Mouse (Mus musculus): ENCODE measurements around the gene Ankrd33b. TPM values are rescaled to one million over a fixed set of nuclear protein-coding genes. Genes with fewer than 3 reads are reported as not detected.

The Ankrd33b gene
- total RNA-seq, 1 experiment from 2014 or later = 9.1 TPM

DNA sequence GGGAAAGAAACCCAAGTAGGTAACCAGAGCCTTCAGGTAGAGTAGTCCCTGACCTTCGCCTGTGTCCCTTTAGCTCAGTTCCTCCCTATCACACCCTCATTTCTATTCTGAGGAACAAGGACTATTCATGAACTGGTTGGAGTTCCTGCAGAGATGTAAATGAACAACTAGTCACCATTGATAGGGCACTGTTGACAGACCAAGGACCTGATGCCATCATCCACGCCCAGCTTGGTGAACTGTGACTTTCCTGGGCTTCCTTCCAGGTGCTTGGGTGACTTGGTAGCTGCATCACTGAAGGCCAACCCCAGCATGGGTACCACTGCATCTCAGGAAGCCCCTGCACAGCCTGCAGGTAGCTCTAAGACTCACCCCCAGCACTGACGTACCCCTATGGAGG lies 85.2 kb downstream of the Ankrd33b start:
- no peak for ATAC-seq (replicated peaks; ENCODE audit: insufficient number of reproducible peaks, low FRiP score, low TSS enrichment, poor library complexity, severe bottlenecking)

DNA sequence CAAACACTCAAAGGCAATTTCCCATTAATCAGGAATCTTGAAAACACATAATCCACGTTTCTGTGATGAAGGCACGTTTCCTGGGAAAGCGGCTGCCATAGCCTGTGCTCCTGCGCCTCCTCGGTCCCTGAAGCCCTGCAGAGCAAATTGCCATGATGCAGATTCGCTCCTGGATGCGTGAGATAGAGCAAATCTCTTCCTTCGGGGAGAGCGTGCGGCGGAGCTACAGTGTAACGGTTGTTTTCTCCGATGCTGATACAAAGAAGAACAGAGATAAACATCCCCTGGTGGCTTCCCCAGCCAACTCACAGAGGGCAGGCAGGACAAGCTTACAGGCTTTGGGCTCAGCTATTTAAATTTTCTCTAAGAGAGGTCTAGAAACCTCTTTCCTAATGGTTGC lies 85.7 kb downstream of the Ankrd33b start:
- ATAC-seq (replicated peaks; ENCODE audit: insufficient number of reproducible peaks, low FRiP score, low TSS enrichment, poor library complexity, severe bottlenecking) = no peak

DNA sequence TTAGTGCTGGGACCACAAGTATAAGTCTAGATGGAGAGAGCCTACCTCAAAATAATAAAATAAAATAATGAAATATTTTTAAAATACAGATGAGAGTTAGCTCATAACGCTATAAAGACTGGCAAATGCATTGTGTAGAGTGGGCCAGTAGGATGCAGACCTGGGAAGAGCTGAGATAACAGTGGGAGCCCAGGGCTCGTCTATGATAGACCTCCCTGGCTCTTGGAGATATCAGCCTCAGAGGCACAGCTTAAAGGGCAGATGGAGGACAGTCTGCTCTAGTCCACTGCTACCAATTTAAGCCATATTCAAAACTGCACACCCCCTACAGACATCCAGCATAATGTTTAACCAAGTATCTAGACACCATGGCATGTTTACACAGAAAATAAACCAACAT lies 86.8 kb downstream of the Ankrd33b start:
- ATAC-seq (replicated peaks; ENCODE audit: insufficient number of reproducible peaks, low FRiP score, low TSS enrichment, poor library complexity, severe bottlenecking) = no peak

DNA sequence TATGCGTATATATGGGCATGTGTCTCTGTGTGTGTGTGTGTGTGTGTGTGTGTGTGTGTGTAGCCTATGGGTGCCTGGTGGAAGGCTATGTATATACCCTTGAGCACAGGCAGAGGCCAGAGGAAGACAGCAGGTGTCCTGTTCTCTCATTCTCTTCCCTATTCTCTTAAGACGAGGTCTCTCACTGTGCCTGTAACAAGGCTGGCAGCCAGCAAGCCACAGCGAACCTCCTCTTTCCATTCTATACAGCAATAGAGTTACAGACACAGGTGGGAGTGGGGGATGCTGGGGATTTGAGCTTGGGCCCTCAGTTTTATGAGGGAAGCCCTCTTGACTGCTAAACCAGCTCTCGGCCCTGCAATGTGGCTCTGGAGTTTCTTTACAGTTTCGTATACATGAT lies 87.5 kb downstream of the Ankrd33b start:
- no peak for ATAC-seq (replicated peaks; ENCODE audit: insufficient number of reproducible peaks, low FRiP score, low TSS enrichment, poor library complexity, severe bottlenecking)

DNA sequence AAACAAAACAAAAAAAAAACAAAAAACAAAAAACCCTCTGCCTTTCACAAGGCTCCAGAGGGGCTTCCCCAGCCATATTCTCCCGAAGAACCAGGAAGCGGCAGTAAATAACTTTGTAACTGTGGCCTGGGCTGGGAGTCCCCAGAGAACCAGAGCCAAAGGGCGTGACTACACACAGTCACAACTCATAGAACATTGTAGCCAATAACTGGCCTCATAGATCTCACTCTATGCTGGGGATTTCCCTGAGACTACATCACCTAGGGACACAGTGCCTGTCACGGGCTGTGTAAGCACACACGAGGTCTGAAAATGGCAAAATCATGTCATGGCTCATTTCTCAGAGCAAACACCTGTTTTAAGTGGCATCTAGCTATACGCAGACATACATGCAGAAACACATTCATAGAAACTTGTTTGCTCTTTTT lies 87.9 kb downstream of the Ankrd33b start:
- ATAC-seq (replicated peaks; ENCODE audit: insufficient number of reproducible peaks, low FRiP score, low TSS enrichment, poor library complexity, severe bottlenecking) = peak; percentile 38; the same call in 1 of the 2 replicates

DNA sequence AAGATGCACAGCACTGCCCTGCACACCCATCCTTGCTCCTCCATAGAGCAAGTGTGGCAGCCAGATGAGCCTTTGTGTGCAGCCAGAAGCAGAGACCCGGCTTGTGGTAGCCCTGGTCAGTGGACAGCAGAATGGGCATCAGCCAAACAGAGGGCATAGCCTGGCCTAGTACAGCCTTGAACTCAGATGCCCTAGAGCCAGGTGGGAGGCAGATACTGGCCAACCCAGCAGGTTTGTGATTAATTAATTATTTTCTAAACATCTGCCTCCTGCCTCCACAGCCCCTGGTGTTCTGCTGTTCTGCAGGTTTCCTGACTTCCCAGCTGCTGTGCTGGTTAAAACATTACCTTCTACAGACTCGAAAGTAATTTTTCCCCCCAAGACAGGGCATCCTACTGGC lies 88.4 kb downstream of the Ankrd33b start:
- no peak; the same call in 1 of the 2 replicates for ATAC-seq (replicated peaks; ENCODE audit: insufficient number of reproducible peaks, low FRiP score, low TSS enrichment, poor library complexity, severe bottlenecking)

DNA sequence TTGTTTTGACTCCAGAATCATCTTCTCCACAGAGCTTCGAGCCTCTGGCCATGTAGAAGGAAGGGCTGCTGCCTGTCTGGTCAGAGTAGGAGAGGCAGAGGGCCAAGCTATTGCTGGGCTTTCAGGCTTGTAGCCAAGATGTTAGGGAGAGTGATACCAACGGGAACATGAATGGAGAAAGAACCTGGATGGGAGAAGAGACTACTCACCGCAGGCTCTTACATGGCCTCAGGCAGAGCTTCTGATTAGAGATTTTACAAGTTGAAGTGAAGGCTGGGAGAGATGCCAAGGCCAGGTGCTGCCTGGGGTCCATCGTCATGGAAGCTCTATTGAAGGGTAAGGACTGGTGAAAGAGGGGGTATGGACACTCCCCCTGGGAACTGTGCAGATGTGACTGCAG lies 89.4 kb downstream of the Ankrd33b start:
- no peak for ATAC-seq (replicated peaks; ENCODE audit: insufficient number of reproducible peaks, low FRiP score, low TSS enrichment, poor library complexity, severe bottlenecking)

DNA sequence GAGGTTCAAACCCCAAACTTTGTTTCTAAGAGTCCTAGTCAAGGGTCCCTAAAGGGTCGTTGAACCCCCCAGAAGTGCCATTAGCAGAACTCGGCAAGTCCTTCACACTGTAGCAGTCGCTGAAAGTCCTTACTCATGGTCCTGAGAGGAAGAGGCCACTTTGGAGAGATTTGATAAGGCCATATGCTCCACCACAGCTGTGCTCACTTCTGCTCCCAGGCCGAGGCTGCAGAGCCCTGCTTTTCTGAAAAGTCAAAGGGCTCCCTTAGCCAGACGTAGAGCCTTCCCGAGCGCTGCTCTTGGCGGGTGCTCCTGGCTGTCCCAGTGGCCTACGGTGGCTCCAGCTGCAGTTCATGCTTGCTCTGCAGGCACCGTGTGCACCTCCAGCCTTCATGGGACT lies 94.0 kb downstream of the Ankrd33b start:
- ATAC-seq (replicated peaks; ENCODE audit: insufficient number of reproducible peaks, low FRiP score, low TSS enrichment, poor library complexity, severe bottlenecking) = no peak

DNA sequence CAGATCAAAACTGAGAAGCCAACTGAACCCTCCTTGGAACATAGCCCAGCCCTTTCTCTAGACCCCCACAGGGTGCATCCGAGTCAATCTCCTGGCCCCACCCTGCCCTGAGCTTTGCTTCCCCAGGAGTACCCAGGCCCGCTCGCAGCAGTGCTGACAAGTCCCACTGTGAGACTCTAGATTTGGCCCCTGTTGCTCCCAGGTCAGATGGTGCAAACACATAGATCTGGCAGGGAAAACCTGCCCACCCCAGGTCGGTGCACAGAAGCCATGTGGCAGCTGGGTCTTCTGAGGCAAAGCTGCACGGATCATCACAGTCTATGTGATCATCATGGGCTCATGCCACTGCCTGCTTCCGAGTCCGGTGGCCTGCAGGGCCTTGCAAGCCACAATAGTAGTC lies 94.8 kb downstream of the Ankrd33b start:
- no peak for ATAC-seq (replicated peaks; ENCODE audit: insufficient number of reproducible peaks, low FRiP score, low TSS enrichment, poor library complexity, severe bottlenecking)

DNA sequence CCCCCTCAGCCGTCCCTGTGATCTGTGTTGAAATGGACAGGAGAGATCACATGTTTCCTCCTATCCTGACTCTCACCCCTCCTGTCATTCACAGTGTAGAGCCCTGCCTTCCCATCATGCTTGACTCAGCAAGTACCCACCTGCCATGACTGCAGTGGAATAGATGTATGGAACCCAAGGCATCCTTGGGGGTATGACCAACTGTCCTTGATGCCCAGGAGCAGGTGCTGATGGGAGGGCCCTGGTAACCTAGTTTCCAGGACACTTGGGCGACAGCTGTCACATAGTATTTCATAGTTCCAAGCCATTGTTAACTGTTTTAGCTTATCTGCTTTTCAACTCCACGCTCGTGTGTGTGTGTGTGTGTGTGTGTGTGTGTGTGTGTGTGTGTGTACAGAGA lies 98.0 kb downstream of the Ankrd33b start:
- no peak for ATAC-seq (replicated peaks; ENCODE audit: insufficient number of reproducible peaks, low FRiP score, low TSS enrichment, poor library complexity, severe bottlenecking)

DNA sequence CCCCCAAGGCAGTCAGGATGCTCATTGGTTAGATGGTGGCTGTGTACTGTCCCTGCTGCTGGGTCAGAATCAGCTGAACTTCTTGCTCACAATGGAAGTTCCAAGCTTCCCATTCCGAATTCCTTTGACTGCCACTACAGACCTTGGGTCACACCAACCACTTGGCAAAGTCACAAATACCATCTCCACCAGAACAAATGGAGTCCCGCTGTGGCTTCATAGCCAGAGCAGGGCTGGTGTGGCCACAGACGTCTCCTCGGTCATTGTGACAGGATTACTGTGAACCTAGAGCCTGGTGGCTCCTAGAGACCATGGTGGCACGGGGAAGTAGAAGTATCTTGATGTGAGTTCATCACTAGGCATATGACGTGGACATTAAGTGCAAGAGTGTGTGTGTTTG lies 99.4 kb downstream of the Ankrd33b start:
- ATAC-seq (replicated peaks; ENCODE audit: insufficient number of reproducible peaks, low FRiP score, low TSS enrichment, poor library complexity, severe bottlenecking) = no peak

DNA sequence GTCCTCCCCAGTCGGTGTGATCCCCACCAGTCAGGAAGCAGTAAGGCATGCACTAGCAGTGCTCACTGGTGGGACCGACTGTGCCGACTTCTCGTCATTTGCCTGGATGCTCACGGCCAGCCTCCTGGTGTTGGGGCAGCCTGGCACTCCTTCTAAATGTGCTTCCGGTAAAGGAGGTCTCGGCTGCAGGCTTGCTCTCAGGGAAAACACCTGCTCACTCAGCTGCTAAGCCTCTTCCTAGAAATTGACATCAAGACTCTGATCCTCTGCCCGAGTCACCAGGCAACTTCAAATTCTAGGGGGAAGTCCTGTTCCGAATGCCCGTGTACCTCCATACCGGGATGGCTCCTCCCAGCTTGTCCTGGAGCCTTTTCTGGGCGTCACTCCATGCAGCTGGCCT lies 101.7 kb downstream of the Ankrd33b start:
- no peak for ATAC-seq (replicated peaks; ENCODE audit: insufficient number of reproducible peaks, low FRiP score, low TSS enrichment, poor library complexity, severe bottlenecking)

DNA sequence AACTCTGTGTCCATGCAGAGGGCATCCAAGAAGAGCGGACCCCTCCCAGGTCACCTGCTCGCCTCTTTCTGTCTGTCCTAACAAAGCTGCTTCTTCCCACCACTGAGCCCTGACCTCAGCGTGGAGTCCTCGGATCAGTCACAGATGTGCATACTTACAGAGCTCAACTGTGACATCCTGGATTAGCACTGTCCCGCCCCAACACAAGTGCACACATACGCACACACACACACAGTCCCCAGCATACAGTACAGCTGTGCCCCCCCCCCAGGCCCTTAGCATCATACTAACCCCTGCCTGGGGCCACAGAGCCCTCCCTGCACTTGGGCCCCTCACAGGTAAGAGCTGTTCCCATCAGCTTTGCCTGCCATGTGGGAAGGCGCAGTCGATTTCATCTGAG lies 102.1 kb downstream of the Ankrd33b start:
- no peak for ATAC-seq (replicated peaks; ENCODE audit: insufficient number of reproducible peaks, low FRiP score, low TSS enrichment, poor library complexity, severe bottlenecking)

DNA sequence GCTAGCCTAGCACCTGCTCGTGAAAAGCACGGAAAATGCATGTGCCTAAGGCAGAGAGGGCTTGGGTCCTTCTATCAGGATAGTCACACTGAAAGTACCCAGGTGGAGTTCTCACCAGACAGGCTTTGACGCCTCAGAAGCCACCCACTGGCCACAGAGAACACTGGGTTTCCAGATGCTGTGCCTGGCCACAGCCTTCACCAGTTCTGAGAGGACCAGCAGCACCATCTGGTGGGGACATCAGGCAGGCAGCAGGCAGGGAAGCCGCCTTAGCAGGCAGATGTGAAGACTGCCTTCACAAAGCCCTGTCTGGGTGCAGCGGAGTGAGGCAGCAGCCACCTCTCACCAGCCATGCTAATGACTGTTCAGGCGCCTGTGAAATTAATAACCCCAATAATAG lies 102.7 kb downstream of the Ankrd33b start:
- no peak; the same call in 1 of the 2 replicates for ATAC-seq (replicated peaks; ENCODE audit: insufficient number of reproducible peaks, low FRiP score, low TSS enrichment, poor library complexity, severe bottlenecking)

DNA sequence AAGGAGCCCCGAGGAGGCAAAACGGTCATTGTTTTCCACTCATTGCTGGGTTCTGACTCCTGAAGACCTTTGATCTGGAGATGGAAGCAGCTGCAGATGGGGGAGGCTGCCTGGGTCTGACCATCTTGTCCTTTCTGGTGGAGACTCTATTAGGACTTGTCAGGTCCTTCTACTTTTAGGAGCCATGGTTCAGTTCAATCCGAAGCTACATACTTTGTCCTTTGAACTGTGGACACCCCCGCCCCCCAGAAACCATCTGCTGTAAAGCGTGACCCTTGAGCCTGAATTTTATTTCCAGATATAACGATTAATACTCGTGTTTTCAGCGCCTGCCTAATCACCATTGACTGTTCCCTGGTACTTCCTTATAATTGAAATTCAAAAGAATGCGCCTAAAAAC lies 105.2 kb downstream of the Ankrd33b start:
- ATAC-seq (replicated peaks; ENCODE audit: insufficient number of reproducible peaks, low FRiP score, low TSS enrichment, poor library complexity, severe bottlenecking) = no peak

DNA sequence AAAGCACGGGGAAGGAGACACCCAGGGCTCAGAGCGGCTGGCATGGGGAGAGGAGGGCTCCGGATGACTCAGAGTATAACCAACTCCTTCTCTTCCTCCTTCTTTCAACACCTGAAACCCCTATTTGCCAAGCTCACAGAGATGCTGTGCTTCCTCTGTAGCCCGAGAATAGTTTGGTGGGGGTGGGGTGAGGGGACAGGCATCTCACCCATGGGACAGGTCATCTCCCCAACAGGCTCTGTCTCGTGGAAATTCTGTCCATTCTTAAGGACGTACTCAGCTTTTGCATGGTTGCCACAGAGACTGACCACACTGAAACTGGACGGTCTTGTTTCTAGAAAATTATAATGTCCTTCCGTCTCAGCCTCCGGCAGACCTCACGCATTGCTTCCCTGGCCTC lies 106.4 kb downstream of the Ankrd33b start:
- no peak for ATAC-seq (replicated peaks; ENCODE audit: insufficient number of reproducible peaks, low FRiP score, low TSS enrichment, poor library complexity, severe bottlenecking)

DNA sequence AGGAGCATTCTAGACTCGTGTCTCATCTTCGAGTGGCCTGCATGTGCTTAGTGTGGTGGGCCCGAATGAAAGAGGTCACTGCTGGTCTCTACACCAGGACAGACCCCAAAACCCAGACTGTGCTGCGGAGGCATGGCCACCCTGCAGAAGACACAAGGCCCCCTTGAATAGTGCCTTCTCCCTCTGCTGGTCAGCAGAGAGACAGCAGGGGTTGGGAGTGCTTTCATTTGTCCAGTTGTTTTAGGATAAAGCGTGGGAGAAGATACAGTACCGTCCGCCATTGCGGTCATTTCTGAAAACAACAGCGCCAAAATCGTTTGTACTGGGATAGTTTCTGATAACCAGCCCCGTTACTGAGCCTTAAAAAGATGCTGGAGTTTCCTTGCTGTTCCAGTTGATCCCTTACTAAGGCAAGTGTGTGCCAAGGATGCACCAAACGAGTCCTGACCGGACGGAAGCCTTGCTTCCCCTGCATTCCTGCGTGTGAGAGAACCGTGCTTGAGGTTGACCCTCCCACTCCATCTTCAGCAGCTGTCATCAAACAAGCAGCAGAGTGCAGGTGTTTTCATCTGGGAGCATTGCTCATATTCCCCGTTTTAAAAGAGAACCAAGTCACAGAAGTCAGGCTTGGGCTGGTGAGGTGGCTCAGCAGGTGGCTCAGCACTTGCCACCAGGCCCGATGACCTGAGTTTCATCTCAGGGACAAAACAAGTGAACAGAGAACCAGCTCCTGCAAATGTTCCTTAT lies 108.7 kb downstream of the Ankrd33b start:
- ATAC-seq (replicated peaks; ENCODE audit: insufficient number of reproducible peaks, low FRiP score, low TSS enrichment, poor library complexity, severe bottlenecking) = no peak

DNA sequence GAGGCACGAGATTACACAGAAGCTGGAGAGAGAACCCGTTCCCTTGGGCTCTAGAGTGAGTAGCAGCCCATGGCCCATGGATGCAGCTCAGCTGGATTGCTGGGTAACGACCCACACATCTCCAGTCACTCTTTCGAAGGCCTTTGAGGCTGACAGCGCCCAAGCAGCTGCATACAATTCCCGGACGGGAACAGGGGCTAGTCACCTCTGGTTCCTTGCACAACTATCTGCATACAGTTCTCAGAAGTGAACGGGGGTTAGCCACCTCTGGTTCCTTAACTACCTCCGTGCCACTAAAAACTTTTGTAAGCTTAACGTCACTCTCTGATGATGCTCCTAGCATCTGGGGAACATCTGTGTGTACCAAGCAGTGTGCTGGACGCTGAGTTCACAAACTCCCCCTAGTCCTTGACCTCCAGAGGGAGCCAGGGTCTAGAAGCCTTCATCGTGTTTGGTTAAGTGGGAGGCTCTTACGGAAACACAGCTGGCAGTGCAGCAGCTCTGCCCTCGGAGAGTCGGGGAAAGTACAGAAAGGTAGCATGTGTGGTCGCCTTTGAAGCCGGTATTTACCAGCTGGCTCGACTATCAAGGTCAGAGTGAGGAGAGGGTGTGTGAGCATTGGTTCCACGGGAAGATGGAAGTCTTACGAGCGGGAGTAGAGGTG lies 109.4 kb downstream of the Ankrd33b start:
- no peak for ATAC-seq (replicated peaks; ENCODE audit: insufficient number of reproducible peaks, low FRiP score, low TSS enrichment, poor library complexity, severe bottlenecking)

DNA sequence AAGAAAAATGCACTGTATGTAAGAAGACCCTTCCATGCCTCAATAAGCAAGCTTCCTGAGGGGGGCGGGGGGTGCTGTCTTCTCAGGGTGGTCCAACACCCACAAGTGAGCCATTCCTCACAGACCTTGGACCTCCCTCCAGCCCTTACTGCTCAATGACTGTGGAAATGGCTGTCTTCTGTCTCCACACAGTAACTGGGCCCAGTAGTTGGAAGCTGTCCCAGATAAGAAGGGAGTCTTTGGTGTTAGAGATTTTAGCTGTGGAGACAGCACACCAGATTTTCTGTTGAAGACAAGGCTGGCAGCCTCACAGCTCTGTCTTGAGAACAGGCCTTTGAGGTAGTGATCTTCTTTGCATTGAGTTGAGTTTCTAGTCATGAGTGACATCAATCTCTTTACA lies 110.2 kb downstream of the Ankrd33b start:
- ATAC-seq (replicated peaks; ENCODE audit: insufficient number of reproducible peaks, low FRiP score, low TSS enrichment, poor library complexity, severe bottlenecking) = no peak

DNA sequence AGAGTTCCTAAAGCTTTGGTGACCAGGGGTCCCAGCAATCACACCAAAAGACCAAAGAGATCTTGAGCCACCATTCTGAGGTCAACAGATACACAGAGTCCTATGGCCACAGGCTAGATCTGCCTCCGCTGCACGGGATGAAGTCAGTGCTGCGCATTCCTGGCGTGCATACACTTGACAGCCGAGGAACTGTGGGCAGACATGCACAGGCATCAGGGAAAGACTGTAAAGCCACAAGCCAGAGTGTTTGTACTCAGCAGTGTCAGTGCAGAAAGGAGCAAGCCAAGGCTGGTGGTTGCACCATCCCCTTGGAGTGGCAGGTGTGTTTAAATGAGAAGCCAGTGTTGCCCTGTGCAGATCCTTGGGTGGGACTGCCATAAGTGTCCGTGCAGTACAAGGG lies 111.8 kb downstream of the Ankrd33b start:
- ATAC-seq (replicated peaks; ENCODE audit: insufficient number of reproducible peaks, low FRiP score, low TSS enrichment, poor library complexity, severe bottlenecking) = no peak
